Mouse (Mus musculus): ENCODE data around the gene Ubtfl1. TPM values are rescaled to one million over a fixed set of nuclear protein-coding genes. Genes with fewer than 3 reads are reported as not detected.
A peak's percentile ranks its signal among the peaks of the same experiment; 100 is the strongest.
"Not testable (repeated sequence)": the region's sequence is repeated elsewhere in the genome, so short reads cannot be mapped to it uniquely, and the experiment has no call there.

Ubtfl1 gene
- not detected in 2 replicates for polyA plus RNA-seq (2016; fragmentation: Nextera tagmentation; extraction: Ambion mirVana)

GRCm38 (mm10) chr9:18404118-18404517, at the start of gene Ubtfl1:
TSS of gene Ubtfl1 (plus strand) at chr9:18404418.
- H3K4me2 ChIP-seq = no peak within 1 kb of the TSS
- ATAC-seq (ENCODE audit: insufficient number of reproducible peaks, low FRiP score) = no peak
- WGBS = 68% methylated on average over 1 of the region's 1 CpGs
- no peaks in the 10 kb centered on the region for H3K36me3 ChIP-seq
- no peak within 1 kb of the TSS for H3K9ac ChIP-seq
- H3K4me1 ChIP-seq (replicated peaks) = no peaks in the 10 kb centered on the region
- H3K4me3 ChIP-seq = no peak within 1 kb of the TSS
- H3K27ac ChIP-seq (ENCODE audit: poor library complexity, severe bottlenecking) = no peak within 1 kb of the TSS
- H3K27me3 ChIP-seq (replicated peaks) = no peaks in the 10 kb centered on the region
- no peaks in the 10 kb centered on the region for H3K9me3 ChIP-seq (replicated peaks)

GRCm38 (mm10) chr9:18373026-18373425, 31.2 kb upstream of the Ubtfl1 start:
- H3K9me3 ChIP-seq (replicated peaks); ATAC-seq (ENCODE audit: insufficient number of reproducible peaks, low FRiP score); H3K27me3 ChIP-seq (replicated peaks); H3K27ac ChIP-seq (ENCODE audit: poor library complexity, severe bottlenecking); H3K4me1 ChIP-seq (replicated peaks); H3K9ac ChIP-seq; H3K4me2 ChIP-seq; H3K4me3 ChIP-seq; H3K36me3 ChIP-seq: not testable (repeated sequence)
- WGBS = 71% methylated on average over 1 of the region's 1 CpGs

DNA sequence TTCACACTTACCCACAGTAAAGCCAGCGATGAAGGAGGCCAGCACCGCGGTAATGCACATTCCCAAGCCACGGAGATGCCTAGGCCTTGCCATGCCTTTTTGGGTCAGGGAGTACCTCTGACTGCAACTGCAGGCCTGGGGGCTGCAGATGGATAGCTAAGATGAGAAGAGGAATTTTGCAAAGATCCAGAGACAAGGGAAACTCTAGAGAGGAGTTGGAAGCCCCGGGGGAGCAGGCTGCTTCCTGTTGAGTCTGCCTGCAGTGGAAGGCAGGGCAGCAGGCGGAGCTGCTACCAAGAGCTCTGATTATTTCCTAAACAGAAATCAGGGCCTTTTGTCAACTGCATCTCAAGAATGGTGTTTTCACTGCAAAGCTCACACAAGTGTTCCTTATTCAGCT, 18.4 kb upstream of the Ubtfl1 start:
- peaks cover 4% of the 10 kb centered on the region; the same call in 1 of the 2 replicates for H3K4me1 ChIP-seq (replicated peaks)
- peak overlapping the region; percentile 24 for H3K4me3 ChIP-seq
- WGBS = 15% methylated on average over 6 of the region's 6 CpGs
- no peaks in the 10 kb centered on the region for H3K27me3 ChIP-seq (replicated peaks)
- peak overlapping the region; percentile 10; the same call in 1 of the 2 replicates for H3K9ac ChIP-seq
- H3K4me2 ChIP-seq = peak overlapping the region; percentile 41
- no peaks in the 10 kb centered on the region for H3K36me3 ChIP-seq
- H3K9me3 ChIP-seq (replicated peaks) = no peaks in the 10 kb centered on the region
- H3K27ac ChIP-seq (ENCODE audit: poor library complexity, severe bottlenecking) = no peak overlapping the region
- no peak for ATAC-seq (ENCODE audit: insufficient number of reproducible peaks, low FRiP score)

DNA sequence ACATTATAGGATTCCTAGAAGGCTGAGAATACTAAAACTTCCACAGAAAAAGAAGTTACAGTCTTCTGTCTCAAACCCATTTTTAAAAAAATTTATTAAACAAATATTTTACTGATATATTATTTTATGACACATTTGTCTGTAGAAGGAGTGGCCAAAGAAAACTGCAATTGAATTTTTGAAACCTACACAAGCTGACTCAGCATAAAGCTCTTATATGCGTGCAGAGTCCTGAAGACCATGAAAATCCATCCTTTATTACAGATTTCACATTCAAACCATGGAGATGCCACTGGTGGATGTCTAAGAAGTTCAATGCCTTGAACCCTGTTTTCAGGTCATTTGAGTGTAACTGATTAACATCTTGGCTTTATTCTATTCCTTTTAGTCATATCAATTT, 4.6 kb upstream of the Ubtfl1 start:
- ATAC-seq (ENCODE audit: insufficient number of reproducible peaks, low FRiP score) = no peak
- H3K4me2 ChIP-seq = no peak overlapping the region
- H3K9ac ChIP-seq = no peak overlapping the region
- H3K36me3 ChIP-seq = no peaks in the 10 kb centered on the region
- WGBS = 78% methylated on average over 1 of the region's 1 CpGs
- H3K27ac ChIP-seq (ENCODE audit: poor library complexity, severe bottlenecking) = no peak overlapping the region
- H3K27me3 ChIP-seq (replicated peaks) = no peaks in the 10 kb centered on the region
- no peaks in the 10 kb centered on the region for H3K4me1 ChIP-seq (replicated peaks)
- H3K4me3 ChIP-seq = no peak overlapping the region
- no peaks in the 10 kb centered on the region for H3K9me3 ChIP-seq (replicated peaks)

GRCm38 (mm10) chr9:18402895-18403294, 1.3 kb upstream of the Ubtfl1 start, which contains the start of gene Naalad2:
TSS of gene Naalad2 (minus strand) at chr9:18402995.
- H3K27me3 ChIP-seq (replicated peaks); H3K4me3 ChIP-seq; H3K9me3 ChIP-seq (replicated peaks); H3K4me2 ChIP-seq; H3K27ac ChIP-seq (ENCODE audit: poor library complexity, severe bottlenecking); H3K36me3 ChIP-seq; H3K4me1 ChIP-seq (replicated peaks); H3K9ac ChIP-seq; ATAC-seq (ENCODE audit: insufficient number of reproducible peaks, low FRiP score): not testable (repeated sequence)
- 68% methylated on average over 2 of the region's 2 CpGs for WGBS

DNA sequence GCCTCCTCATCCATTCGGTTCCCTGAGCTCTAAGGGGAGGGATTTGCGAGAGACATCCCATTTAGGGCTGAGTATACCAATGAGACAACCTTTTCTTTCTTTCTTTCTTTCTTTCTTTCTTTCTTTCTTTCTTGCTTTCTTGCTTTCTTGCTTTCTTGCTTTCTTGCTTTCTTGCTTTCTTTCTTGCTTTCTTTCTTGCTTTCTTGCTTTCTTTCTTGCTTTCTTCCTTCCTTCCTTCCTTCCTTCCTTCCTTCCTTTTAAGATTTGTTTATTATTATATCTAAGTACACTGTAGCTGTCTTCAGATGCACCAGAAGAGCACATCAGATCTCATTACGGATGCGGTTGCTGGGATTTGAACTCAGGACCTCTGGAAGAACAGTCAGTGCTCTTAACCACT, 8.2 kb downstream of the Ubtfl1 start:
- not testable (repeated sequence) for H3K4me3 ChIP-seq; H3K4me1 ChIP-seq (replicated peaks); H3K27me3 ChIP-seq (replicated peaks); H3K9me3 ChIP-seq (replicated peaks); H3K9ac ChIP-seq; H3K36me3 ChIP-seq; H3K4me2 ChIP-seq; H3K27ac ChIP-seq (ENCODE audit: poor library complexity, severe bottlenecking); ATAC-seq (ENCODE audit: insufficient number of reproducible peaks, low FRiP score)
- 76% methylated on average over 4 of the region's 4 CpGs for WGBS

GRCm38 (mm10) chr9:18430354-18430753, 26.1 kb downstream of the Ubtfl1 start, which contains the start of gene Mbd3l2:
TSS of gene Mbd3l2 (plus strand) at chr9:18430654.
- H3K4me3 ChIP-seq = no peak within 1 kb of the TSS
- H3K9ac ChIP-seq = no peak within 1 kb of the TSS
- no peaks in the 10 kb centered on the region for H3K9me3 ChIP-seq (replicated peaks)
- no peak for ATAC-seq (ENCODE audit: insufficient number of reproducible peaks, low FRiP score)
- H3K27ac ChIP-seq (ENCODE audit: poor library complexity, severe bottlenecking) = no peak within 1 kb of the TSS
- no peaks in the 10 kb centered on the region for H3K27me3 ChIP-seq (replicated peaks)
- H3K36me3 ChIP-seq = no peaks in the 10 kb centered on the region
- no peaks in the 10 kb centered on the region for H3K4me1 ChIP-seq (replicated peaks)
- H3K4me2 ChIP-seq = no peak within 1 kb of the TSS

DNA sequence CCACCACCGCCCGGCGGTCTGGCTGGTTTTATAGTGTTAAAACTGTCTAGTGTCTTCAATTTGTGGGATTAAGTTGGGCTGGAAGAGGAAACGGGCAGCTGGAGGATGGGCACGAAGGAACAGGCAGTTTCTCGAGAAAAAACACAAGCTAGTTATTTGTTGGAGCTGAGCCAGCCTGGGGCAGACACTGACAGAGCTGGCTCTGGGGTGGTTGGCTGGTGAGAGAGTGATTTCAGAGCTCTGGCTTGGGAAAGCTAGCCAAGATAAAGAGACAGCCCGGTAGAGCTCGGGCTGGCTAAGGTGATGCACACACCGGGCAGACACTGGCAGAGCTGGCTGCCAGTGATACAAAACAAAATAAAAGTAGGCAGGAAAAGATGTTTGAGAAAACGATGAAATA, 27.5 kb downstream of the Ubtfl1 start:
- Histone ChIP-seq H3K27ac (ENCODE audit: poor library complexity, severe bottlenecking) (no peak overlapping the region), H3K4me1 (replicated peaks) (no peaks in the 10 kb centered on the region), H3K4me3 (no peak overlapping the region), H3K27me3 (replicated peaks) (no peaks in the 10 kb centered on the region), H3K36me3 (no peaks in the 10 kb centered on the region), H3K9ac (no peak overlapping the region), H3K9me3 (replicated peaks) (no peaks in the 10 kb centered on the region), H3K4me2 (no peak overlapping the region)
- no peak for ATAC-seq (ENCODE audit: insufficient number of reproducible peaks, low FRiP score)
- 58% methylated on average over 10 of the region's 10 CpGs for whole genome bisulfite sequencing

DNA sequence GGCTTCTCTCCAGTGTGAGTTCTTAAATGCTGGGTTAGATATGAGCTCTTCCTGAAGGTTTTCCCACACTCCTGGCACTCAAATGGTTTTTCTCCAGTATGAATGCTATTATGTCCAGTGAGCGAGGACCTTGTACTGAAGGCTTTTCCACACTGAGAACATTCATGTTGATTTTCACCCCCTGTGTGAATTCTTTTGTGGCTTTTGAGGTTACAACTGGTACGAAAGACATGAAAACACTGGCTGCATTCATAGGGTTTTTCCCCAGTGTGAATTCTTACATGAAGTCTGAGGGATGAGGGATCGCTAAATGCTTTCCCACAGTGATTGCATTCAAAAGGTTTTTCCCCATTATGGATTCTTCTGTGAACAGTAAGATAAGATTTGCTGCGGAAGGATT, 52.3 kb downstream of the Ubtfl1 start:
- ATAC-seq (ENCODE audit: insufficient number of reproducible peaks, low FRiP score) = no peak
- no peak overlapping the region for H3K9ac ChIP-seq
- peaks cover 48% of the 10 kb centered on the region for H3K36me3 ChIP-seq
- H3K4me2 ChIP-seq = no peak overlapping the region
- no peaks in the 10 kb centered on the region for H3K4me1 ChIP-seq (replicated peaks)
- WGBS = 80% methylated on average over 4 of the region's 4 CpGs
- no peak overlapping the region for H3K4me3 ChIP-seq
- H3K27ac ChIP-seq (ENCODE audit: poor library complexity, severe bottlenecking) = no peak overlapping the region
- peaks cover 4% of the 10 kb centered on the region; the same call in 1 of the 2 replicates for H3K9me3 ChIP-seq (replicated peaks)
- H3K27me3 ChIP-seq (replicated peaks) = no peaks in the 10 kb centered on the region

Small RNA genes lying within 50 kb of the gene (microRNA-seq; reads per million reads assigned to microRNA genes)
- gene Gm22854 = not detected

Other genes starting within 250 kb of the Ubtfl1 start
- 79.4 and 83.7 TPM in 2 replicates for gene Chordc1, start 112.3 kb upstream of the Ubtfl1 start, polyA plus RNA-seq (2016; fragmentation: Nextera tagmentation; extraction: Ambion mirVana)
- 2.5 and 4.5 TPM in 2 replicates for gene Naalad2, start 1.4 kb upstream of the Ubtfl1 start, polyA plus RNA-seq (2016; fragmentation: Nextera tagmentation; extraction: Ambion mirVana)
- not detected in 2 replicates for gene Mbd3l2, start 26.2 kb downstream of the Ubtfl1 start, polyA plus RNA-seq (2016; fragmentation: Nextera tagmentation; extraction: Ambion mirVana)
- 4.2 and 5.2 TPM in 2 replicates for gene Zfp558, start 73.8 kb downstream of the Ubtfl1 start, polyA plus RNA-seq (2016; fragmentation: Nextera tagmentation; extraction: Ambion mirVana)
- not detected in 2 replicates for gene Mbd3l1, start 73.9 kb downstream of the Ubtfl1 start, polyA plus RNA-seq (2016; fragmentation: Nextera tagmentation; extraction: Ambion mirVana)